Mouse (Mus musculus): ENCODE results near the gene Alyref. TPM values are rescaled to one million over a fixed set of nuclear protein-coding genes. Genes with fewer than 3 reads are reported as not detected.

Alyref gene
- polyA plus RNA-seq, 1 experiment from 2014 or later = 149 TPM

- H3K36me3 ChIP-seq (ENCODE audit: insufficient read depth, low read length) = peaks cover 23% of the 10 kb centered on the region
Observed at GRCm38 (mm10) chr11:120622805-120623204, 24.6 kb upstream of the Alyref start.

DNA sequence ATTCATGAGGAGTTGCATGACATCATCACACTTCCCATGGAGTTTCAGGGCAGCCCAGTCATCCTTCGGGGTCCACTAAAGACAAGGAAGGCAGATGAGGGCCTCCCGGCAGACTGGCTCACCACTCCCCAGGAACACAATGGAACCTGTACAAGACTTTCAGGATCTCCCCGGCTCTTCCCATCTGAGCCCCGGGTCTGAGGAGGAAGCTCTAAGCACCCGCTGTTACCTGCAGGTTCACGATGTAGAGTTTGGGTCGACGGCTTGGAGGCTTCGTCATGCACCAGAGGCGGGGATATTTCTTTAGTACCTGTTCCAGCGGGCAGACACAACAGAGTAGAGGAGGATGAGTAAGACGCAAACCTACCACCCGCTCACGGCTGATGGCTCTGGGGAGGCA is 22.0 kb upstream of the Alyref start:
- no peak overlapping the region for H3K4me2 ChIP-seq (replicated peaks; ENCODE audit: low read depth, low read length)
- H3K9ac ChIP-seq (replicated peaks; ENCODE audit: low read depth) = no peak overlapping the region
- ATAC-seq = no peak
- peaks cover 23% of the 10 kb centered on the region for H3K36me3 ChIP-seq (ENCODE audit: insufficient read depth, low read length)
- no peaks in the 10 kb centered on the region for H3K27me3 ChIP-seq (replicated peaks; ENCODE audit: insufficient read depth, low read length)
- no peak overlapping the region for H3K27ac ChIP-seq (ENCODE audit: low read length)
- H3K4me1 ChIP-seq (ENCODE audit: insufficient read depth, low read depth, low read length) = peaks cover 10% of the 10 kb centered on the region
- no peaks in the 10 kb centered on the region for H3K9me3 ChIP-seq (ENCODE audit: low read length)
- H3K4me3 ChIP-seq (ENCODE audit: low read depth, low read length) = no peak overlapping the region
- DNase-seq (ENCODE audit: low spot score) = no peak
- TF ChIP-seq CTCF (IDR thresholded peaks at IDR 0.05) (no peak), EP300 (IDR thresholded peaks at IDR 0.05) (no peak)
- WGBS = 92% methylated on average over 14 of the region's 14 CpGs

More at GRCm38 (mm10) chr11:120622805-120623204, 24.6 kb upstream of the Alyref start:
- H3K4me3 ChIP-seq (ENCODE audit: low read depth, low read length) = no peak overlapping the region
- H3K27me3 ChIP-seq (replicated peaks; ENCODE audit: insufficient read depth, low read length) = no peaks in the 10 kb centered on the region
- WGBS = 89% methylated on average over 6 of the region's 6 CpGs
- no peak overlapping the region for H3K9ac ChIP-seq (replicated peaks; ENCODE audit: low read depth)
- TF ChIP-seq CTCF (IDR thresholded peaks at IDR 0.05) (no peak), EP300 (IDR thresholded peaks at IDR 0.05) (no peak)
- 0 out of 2 replicates have a peak, but pooled peaks cover 4% of the 10 kb centered on the region for H3K4me1 ChIP-seq (ENCODE audit: insufficient read depth, low read depth, low read length)
- no peak overlapping the region for H3K4me2 ChIP-seq (replicated peaks; ENCODE audit: low read depth, low read length)
- H3K27ac ChIP-seq (ENCODE audit: low read length) = no peak overlapping the region
- no peak for DNase-seq (ENCODE audit: low spot score)
- H3K9me3 ChIP-seq (ENCODE audit: low read length) = no peaks in the 10 kb centered on the region
- no peak for ATAC-seq

DNA sequence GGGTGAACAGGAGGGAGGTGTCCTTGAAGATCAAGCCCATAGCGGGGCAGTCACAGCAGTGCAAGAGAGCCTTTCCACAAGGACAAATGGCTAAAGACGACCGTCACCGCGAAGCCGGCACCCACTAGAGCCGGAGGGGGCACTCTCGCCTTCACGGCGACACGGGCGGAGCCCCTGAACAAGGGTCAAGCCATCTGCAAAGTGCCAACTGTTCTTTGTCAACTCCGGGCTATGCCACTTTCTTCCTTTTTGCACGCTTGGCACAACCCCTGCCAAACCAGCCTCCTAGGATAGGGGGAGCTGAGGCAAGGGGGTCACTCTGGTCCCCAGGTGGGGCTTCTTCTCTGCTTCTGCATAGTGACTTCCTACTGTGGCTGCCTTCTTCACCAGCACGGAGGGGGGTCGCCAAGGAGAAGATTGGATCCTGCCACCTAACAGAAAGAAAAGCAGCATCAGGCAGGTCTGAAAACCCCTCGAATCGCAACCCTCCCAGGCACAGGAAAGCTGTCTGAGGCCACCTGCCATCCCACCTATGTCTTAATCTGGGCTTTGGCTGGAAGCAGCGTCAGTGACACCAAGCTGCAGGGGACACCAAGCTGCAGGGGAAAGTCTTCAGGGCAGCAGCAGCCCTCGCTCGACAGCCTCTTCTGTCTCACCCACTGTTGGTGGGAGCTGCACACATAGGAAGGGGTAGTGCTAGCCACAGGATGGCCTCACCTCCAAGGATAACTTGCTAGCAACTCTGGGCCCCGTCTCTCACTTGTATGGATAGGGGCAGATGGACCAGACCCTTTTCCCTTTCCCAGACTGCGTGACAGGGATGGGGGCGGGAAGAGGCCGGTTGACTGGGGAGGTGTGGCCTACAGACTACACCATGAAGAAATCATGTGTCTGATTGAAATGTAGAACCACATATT is 20.7 kb upstream of the Alyref start:
- Histone ChIP-seq H3K9me3 (ENCODE audit: low read length) (no peaks in the 10 kb centered on the region), H3K27ac (ENCODE audit: low read length) (no peak overlapping the region), H3K9ac (replicated peaks; ENCODE audit: low read depth) (no peak overlapping the region), H3K4me2 (replicated peaks; ENCODE audit: low read depth, low read length) (no peak overlapping the region), H3K36me3 (ENCODE audit: insufficient read depth, low read length) (peaks cover 23% of the 10 kb centered on the region), H3K4me3 (ENCODE audit: low read depth, low read length) (no peak overlapping the region), H3K4me1 (ENCODE audit: insufficient read depth, low read depth, low read length) (peaks cover 8% of the 10 kb centered on the region), H3K27me3 (replicated peaks; ENCODE audit: insufficient read depth, low read length) (no peaks in the 10 kb centered on the region)
- TF ChIP-seq EP300 (IDR thresholded peaks at IDR 0.05) (no peak), CTCF (IDR thresholded peaks at IDR 0.05) (no peak)
- 96% methylated on average over 25 of the region's 25 CpGs for WGBS
- ATAC-seq = no peak
- DNase-seq (ENCODE audit: low spot score) = no peak

- peak within 1 kb of the TSS; percentile 92 for H3K4me2 ChIP-seq (replicated peaks; ENCODE audit: low read depth, low read length)
- H3K4me1 ChIP-seq (ENCODE audit: insufficient read depth, low read depth, low read length) = peaks cover 8% of the 10 kb centered on the region
- WGBS = under 1% methylated on average over 56 of the region's 56 CpGs
- H3K4me3 ChIP-seq (ENCODE audit: low read depth, low read length) = peak within 1 kb of the TSS; percentile 63
- H3K36me3 ChIP-seq (ENCODE audit: insufficient read depth, low read length) = peaks cover 20% of the 10 kb centered on the region
- H3K27me3 ChIP-seq (replicated peaks; ENCODE audit: insufficient read depth, low read length) = no peaks in the 10 kb centered on the region
- no peak for TF ChIP-seq CTCF (IDR thresholded peaks at IDR 0.05)
- TF ChIP-seq EP300 (IDR thresholded peaks at IDR 0.05) = no peak
- no peaks in the 10 kb centered on the region for H3K9me3 ChIP-seq (ENCODE audit: low read length)
- DNase-seq (ENCODE audit: low spot score) = peak; percentile 94
- ATAC-seq = peak; percentile 99
- H3K27ac ChIP-seq (ENCODE audit: low read length) = peak within 1 kb of the TSS; percentile 59
- H3K9ac ChIP-seq (replicated peaks; ENCODE audit: low read depth) = peak within 1 kb of the TSS; percentile 65
Observed at GRCm38 (mm10) chr11:120617519-120618112, 19.5 kb upstream of the Alyref start, which contains the start of gene Pcyt2. Gene Pcyt2, minus strand, starts transcription at chr11:120617936.

DNA sequence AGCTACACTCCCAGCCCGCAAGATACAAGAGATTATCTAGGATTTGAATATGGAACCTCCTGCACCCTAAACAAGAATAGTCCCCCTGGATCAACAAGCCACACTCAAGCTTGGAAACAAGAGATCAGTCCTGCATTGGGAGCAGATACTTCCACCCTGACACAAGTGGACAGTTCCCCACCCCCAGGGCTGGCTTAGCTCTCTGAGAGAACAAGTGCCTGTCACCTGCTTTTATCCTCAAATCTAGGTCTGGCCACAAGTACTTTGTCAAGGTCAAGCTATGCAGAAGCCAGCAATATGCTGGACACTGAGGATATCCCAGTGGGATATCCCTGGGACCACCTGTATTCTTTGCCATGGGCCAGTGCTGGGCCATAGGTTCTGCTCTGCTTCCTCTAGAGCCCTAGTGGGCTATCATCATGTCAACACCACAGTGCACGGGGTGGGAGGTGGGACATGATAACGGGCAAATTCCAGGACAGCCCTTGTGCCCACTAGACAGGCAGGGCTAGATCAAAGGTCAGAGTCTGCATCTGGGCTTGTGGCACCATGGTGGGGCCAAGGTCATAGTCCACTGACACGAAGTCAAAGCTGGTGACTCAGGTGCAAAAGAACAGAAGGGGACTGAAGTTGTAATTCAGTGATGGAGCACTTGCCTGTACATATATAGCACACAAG is 18.6 kb upstream of the Alyref start:
- no peak overlapping the region for H3K27ac ChIP-seq (ENCODE audit: low read length)

More for the DNA sequence above, 18.6 kb upstream of the Alyref start:
- Histone ChIP-seq H3K4me3 (ENCODE audit: low read depth, low read length) (peak overlapping the region; percentile 63), H3K9ac (replicated peaks; ENCODE audit: low read depth) (peak overlapping the region; percentile 65), H3K36me3 (ENCODE audit: insufficient read depth, low read length) (peaks cover 18% of the 10 kb centered on the region), H3K27me3 (replicated peaks; ENCODE audit: insufficient read depth, low read length) (no peaks in the 10 kb centered on the region), H3K9me3 (ENCODE audit: low read length) (no peaks in the 10 kb centered on the region), H3K4me2 (replicated peaks; ENCODE audit: low read depth, low read length) (peak overlapping the region; percentile 92), H3K4me1 (ENCODE audit: insufficient read depth, low read depth, low read length) (peaks cover 8% of the 10 kb centered on the region)
- WGBS = 33% methylated on average over 4 of the region's 4 CpGs
- ATAC-seq (no peak), DNase-seq (ENCODE audit: low spot score) (no peak)
- TF ChIP-seq CTCF (IDR thresholded peaks at IDR 0.05) = no peak
- TF ChIP-seq EP300 (IDR thresholded peaks at IDR 0.05) = no peak

Measured in lung, postnatal 0 days (tissue).